Mouse (Mus musculus) neural tube, embryonic 15.5 days (tissue): ENCODE results near the gene Chd3. TPM values are rescaled to one million over a fixed set of nuclear protein-coding genes. Genes with fewer than 3 reads are reported as not detected.
A peak's percentile ranks its signal among the peaks of the same experiment; 100 is the strongest.

Experiments
- ATAC-seq: fragments of 200-750 bp; cut with Nextera tagmentation; 2 replicates; pipeline ENCODE4 v1.8.0; 2017; ENCODE audit warnings: mild to moderate bottlenecking, moderate TSS enrichment, moderate library complexity; ENCODE audit not compliant: low FRiP score
- H3K27ac ChIP-seq: fragments of 300-500 bp; sonication (generic); replicated peaks from 2 replicates; pipeline ENCODE4 v1.5.1; 2015; ENCODE audit warnings: mild to moderate bottlenecking, inconsistent platforms
- H3K27me3 ChIP-seq: fragments of 300-500 bp; sonication (generic); replicated peaks from 2 replicates; pipeline ENCODE4 v1.6.1; 2015; ENCODE audit warnings: inconsistent platforms
- H3K36me3 ChIP-seq: fragments of 300-500 bp; sonication (generic); 2 replicates; pipeline ENCODE4 v1.6.1; 2015; ENCODE audit warnings: inconsistent platforms
- H3K4me1 ChIP-seq: fragments of 300-500 bp; sonication (generic); 2 replicates; pipeline ENCODE4 v1.6.1; 2015; ENCODE audit warnings: inconsistent platforms
- H3K4me2 ChIP-seq: fragments of 300-500 bp; sonication (generic); 2 replicates; pipeline ENCODE4 v1.6.1; 2015; ENCODE audit warnings: inconsistent platforms, mild to moderate bottlenecking, moderate library complexity
- H3K4me3 ChIP-seq: fragments of 300-500 bp; sonication (generic); replicated peaks from 2 replicates; pipeline ENCODE4 v1.5.1; 2015; ENCODE audit warnings: mild to moderate bottlenecking, inconsistent platforms
- H3K9ac ChIP-seq: fragments of 300-500 bp; sonication (generic); replicated peaks from 2 replicates; pipeline ENCODE4 v1.6.1; 2015; ENCODE audit warnings: mild to moderate bottlenecking, inconsistent platforms
- H3K9me3 ChIP-seq: fragments of 300-500 bp; sonication (generic); replicated peaks from 2 replicates; pipeline ENCODE4 v1.6.1; 2016; ENCODE audit warnings: inconsistent platforms
- WGBS: fragments of 180-500 bp; shearing (Covaris S2); methylation state at CpG from one replicate; pipeline ENCODE4 v1.1.7; 2015; ENCODE audit warnings: mixed read lengths; 5-methylcytosine and 5-hydroxymethylcytosine counted together
- polyA plus RNA-seq: library from polyadenylated mRNA; unstranded; fragments of >200 nt; fragmentation: Nextera tagmentation; extraction: Ambion mirVana; gene quantifications from 2 replicates; pipeline ENCODE4 v1.2.1, GENCODE M21; 2015

Chd3 gene
- polyA plus RNA-seq, 1 experiment from 2014 or later: 76.1 TPM

GRCm38 (mm10) chr11:69381356-69381755 is 12.2 kb upstream of the Chd3 start:
- 83% methylated on average over 6 of the region's 6 CpGs for WGBS
- no peaks in the 10 kb centered on the region for H3K4me1 ChIP-seq
- no peaks in the 10 kb centered on the region for H3K36me3 ChIP-seq
- H3K4me3 ChIP-seq: no peak overlapping the region
- no peak overlapping the region for H3K27ac ChIP-seq
- H3K27me3 ChIP-seq: no peaks in the 10 kb centered on the region
- H3K4me2 ChIP-seq: no peak overlapping the region
- H3K9me3 ChIP-seq: no peaks in the 10 kb centered on the region
- no peak for ATAC-seq
- H3K9ac ChIP-seq: no peak overlapping the region

GRCm38 (mm10) chr11:69379600-69379999 is 10.4 kb upstream of the Chd3 start:
- Histone ChIP-seq H3K9me3 (no peaks in the 10 kb centered on the region), H3K4me1 (no peaks in the 10 kb centered on the region), H3K27ac (no peak overlapping the region), H3K36me3 (no peaks in the 10 kb centered on the region), H3K4me2 (no peak overlapping the region), H3K4me3 (no peak overlapping the region), H3K9ac (no peak overlapping the region), H3K27me3 (no peaks in the 10 kb centered on the region)
- no peak for ATAC-seq
- WGBS: 93% methylated on average over 3 of the region's 3 CpGs

- no peaks in the 10 kb centered on the region for H3K9me3 ChIP-seq
- H3K4me2 ChIP-seq: no peak overlapping the region
- H3K27me3 ChIP-seq: no peaks in the 10 kb centered on the region
- peaks cover 5% of the 10 kb centered on the region; the same call in 1 of the 2 replicates for H3K36me3 ChIP-seq
- peaks cover 1% of the 10 kb centered on the region; the same call in 1 of the 2 replicates for H3K4me1 ChIP-seq
- H3K9ac ChIP-seq: no peak overlapping the region
- no peak overlapping the region for H3K27ac ChIP-seq
- no peak for ATAC-seq
- WGBS: 89% methylated on average over 3 of the region's 3 CpGs
- H3K4me3 ChIP-seq: no peak overlapping the region
Measured at GRCm38 (mm10) chr11:69377766-69378165, 8.6 kb upstream of the Chd3 start.

- Histone ChIP-seq H3K4me2 (no peak overlapping the region), H3K36me3 (peaks cover 5% of the 10 kb centered on the region; the same call in 1 of the 2 replicates), H3K9me3 (no peaks in the 10 kb centered on the region), H3K27me3 (no peaks in the 10 kb centered on the region), H3K27ac (no peak overlapping the region), H3K4me1 (peaks cover 22% of the 10 kb centered on the region), H3K4me3 (no peak overlapping the region), H3K9ac (no peak overlapping the region)
- WGBS: 85% methylated on average over 4 of the region's 4 CpGs
- no peak for ATAC-seq
Measured at GRCm38 (mm10) chr11:69375646-69376045, 6.4 kb upstream of the Chd3 start.

- Histone ChIP-seq H3K4me2 (no peak overlapping the region), H3K9me3 (no peaks in the 10 kb centered on the region), H3K36me3 (peaks cover 5% of the 10 kb centered on the region; the same call in 1 of the 2 replicates), H3K27ac (0 out of 2 replicates have a peak overlapping the region, but pooled peaks have one; percentile 5), H3K27me3 (no peaks in the 10 kb centered on the region), H3K4me3 (no peak overlapping the region), H3K4me1 (peaks cover 25% of the 10 kb centered on the region), H3K9ac (no peak overlapping the region)
- ATAC-seq: no peak
- 93% methylated on average over 16 of the region's 16 CpGs for WGBS
Measured at GRCm38 (mm10) chr11:69373223-69373965, 4.2 kb upstream of the Chd3 start.

- H3K9ac ChIP-seq: no peak overlapping the region
- peak overlapping the region; percentile 77; the same call in 1 of the 2 replicates for H3K27ac ChIP-seq
- H3K36me3 ChIP-seq: peaks cover 5% of the 10 kb centered on the region; the same call in 1 of the 2 replicates
- H3K9me3 ChIP-seq: no peaks in the 10 kb centered on the region
- no peaks in the 10 kb centered on the region for H3K27me3 ChIP-seq
- no peak for ATAC-seq
- peaks cover 31% of the 10 kb centered on the region for H3K4me1 ChIP-seq
- WGBS: 65% methylated on average over 3 of the region's 3 CpGs
- no peak overlapping the region for H3K4me2 ChIP-seq
- H3K4me3 ChIP-seq: no peak overlapping the region
Measured at GRCm38 (mm10) chr11:69372780-69373170, 3.6 kb upstream of the Chd3 start.

- no peak for ATAC-seq
Measured at GRCm38 (mm10) chr11:69372056-69372779, 3.0 kb upstream of the Chd3 start.

GRCm38 (mm10) chr11:69371601-69372000 is 2.4 kb upstream of the Chd3 start:
- Histone ChIP-seq H3K27me3 (no peaks in the 10 kb centered on the region), H3K27ac (peak overlapping the region; percentile 77), H3K9me3 (no peaks in the 10 kb centered on the region), H3K4me2 (peak overlapping the region; percentile 40), H3K36me3 (peaks cover 5% of the 10 kb centered on the region; the same call in 1 of the 2 replicates), H3K4me1 (peaks cover 41% of the 10 kb centered on the region), H3K9ac (0 out of 2 replicates have a peak overlapping the region, but pooled peaks have one; percentile 17), H3K4me3 (peak overlapping the region; percentile 12; the same call in 1 of the 2 replicates)
- ATAC-seq: no peak
- WGBS: 14% methylated on average over 12 of the region's 12 CpGs

More at GRCm38 (mm10) chr11:69372056-69372779, 3.0 kb upstream of the Chd3 start:
- 26% methylated on average over 12 of the region's 12 CpGs for WGBS
- H3K9ac ChIP-seq: peak overlapping the region; percentile 17; the same call in 1 of the 2 replicates
- peaks cover 36% of the 10 kb centered on the region for H3K4me1 ChIP-seq
- H3K4me2 ChIP-seq: peak overlapping the region; percentile 40
- H3K9me3 ChIP-seq: no peaks in the 10 kb centered on the region
- H3K27me3 ChIP-seq: no peaks in the 10 kb centered on the region
- H3K36me3 ChIP-seq: peaks cover 5% of the 10 kb centered on the region; the same call in 1 of the 2 replicates
- H3K4me3 ChIP-seq: peak overlapping the region; percentile 12; the same call in 1 of the 2 replicates
- peak overlapping the region; percentile 77 for H3K27ac ChIP-seq

- Histone ChIP-seq H3K9me3 (no peaks in the 10 kb centered on the region), H3K36me3 (peaks cover 5% of the 10 kb centered on the region; the same call in 1 of the 2 replicates), H3K27me3 (no peaks in the 10 kb centered on the region), H3K27ac (peak overlapping the region; percentile 77), H3K4me2 (peak overlapping the region; percentile 40), H3K4me1 (peaks cover 47% of the 10 kb centered on the region), H3K4me3 (0 out of 2 replicates have a peak overlapping the region, but pooled peaks have one; percentile 12), H3K9ac (no peak overlapping the region)
- WGBS: 13% methylated on average over 9 of the region's 9 CpGs
- ATAC-seq: no peak
Measured at GRCm38 (mm10) chr11:69370817-69371215, 1.6 kb upstream of the Chd3 start.

- Histone ChIP-seq H3K36me3 (peaks cover 5% of the 10 kb centered on the region; the same call in 1 of the 2 replicates), H3K4me1 (peaks cover 53% of the 10 kb centered on the region), H3K4me2 (peak overlapping the region; percentile 91), H3K9ac (peak overlapping the region; percentile 99), H3K27ac (peak overlapping the region; percentile 98), H3K4me3 (peak overlapping the region; percentile 72), H3K9me3 (no peaks in the 10 kb centered on the region), H3K27me3 (no peaks in the 10 kb centered on the region)
- WGBS: 18% methylated on average over 2 of the region's 2 CpGs
- no peak for ATAC-seq
Measured at GRCm38 (mm10) chr11:69369990-69370816, 997 bp upstream of the Chd3 start.
